Mouse (Mus musculus) spleen, postnatal 10 days (tissue): Measurements from ENCODE around the gene Wdr20.

Experiments used
- DNase-seq, 2 experiments: peaks; one replicate each; pipeline ENCODE4 v3.0.0; 2021 to 2022; ENCODE audit warnings: low spot score in 2 of 2

The Wdr20 gene

DNA sequence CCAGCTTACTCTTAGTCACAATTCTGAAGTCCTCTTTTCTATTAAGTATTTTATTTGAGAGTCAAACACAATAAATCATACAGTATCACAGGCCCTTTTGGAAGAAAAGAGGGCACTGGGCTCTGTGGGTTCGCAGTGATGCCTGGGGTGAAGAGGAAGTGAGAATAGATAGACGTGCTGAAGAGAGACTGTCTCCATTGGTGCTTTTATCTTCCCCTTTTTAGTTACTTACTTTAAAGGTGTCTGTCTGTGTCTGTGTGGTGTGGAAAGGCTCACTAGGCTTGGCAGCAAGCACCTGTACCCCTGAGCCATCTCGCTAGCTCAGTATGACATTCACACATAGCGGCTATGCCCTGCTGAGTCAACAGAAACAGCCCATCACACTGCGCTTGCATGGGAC is 40.1 kb downstream of the Wdr20 start:
- DNase-seq, result peak in 1 of 2 experiments; percentile 25

GRCm38 (mm10) chr12:110779296-110779695 is 41.6 kb downstream of the Wdr20 start:
- DNase-seq, result no peak

- no peak for DNase-seq
Observed at GRCm38 (mm10) chr12:110781181-110781580, 43.4 kb downstream of the Wdr20 start.

DNA sequence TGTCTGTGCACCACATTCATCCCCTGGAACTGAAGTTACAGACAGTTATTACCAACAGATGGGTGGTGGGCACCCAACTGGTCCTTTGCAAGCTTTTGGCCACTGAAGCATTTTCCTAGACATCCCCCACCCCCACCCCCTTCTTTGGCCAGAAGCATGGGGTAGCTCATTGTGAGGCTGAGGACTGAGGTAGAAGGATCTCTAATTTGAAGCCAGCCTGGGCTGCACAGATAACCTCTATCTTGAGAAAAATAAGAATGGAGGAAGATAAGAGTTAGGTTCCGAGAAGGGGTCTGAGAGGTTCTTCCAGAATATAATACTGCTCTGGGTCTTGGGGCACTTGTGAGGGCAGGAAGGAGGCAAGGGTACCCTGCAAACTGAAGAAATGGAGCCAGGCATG is 44.5 kb downstream of the Wdr20 start:
- DNase-seq, result no peak

DNA sequence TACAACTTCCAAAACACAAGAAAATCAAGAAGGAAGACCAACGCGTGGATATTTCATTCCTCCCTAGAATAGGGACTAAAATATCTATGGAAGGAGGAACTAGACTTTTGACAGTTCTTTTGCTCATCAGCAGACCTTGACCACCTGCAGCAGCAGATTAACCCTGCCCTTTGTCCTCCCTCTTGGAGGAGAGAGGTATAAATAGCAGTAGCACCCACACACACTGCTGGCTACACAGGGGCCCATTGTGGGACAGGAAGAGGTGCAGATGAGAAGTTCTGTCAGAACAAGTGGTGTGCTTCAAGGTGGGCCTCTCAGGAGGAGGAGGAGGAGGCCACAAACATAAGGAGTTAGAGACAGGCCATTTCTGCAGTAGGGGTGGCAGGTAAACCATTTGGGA is 46.5 kb downstream of the Wdr20 start:
- DNase-seq, result no peak

DNA sequence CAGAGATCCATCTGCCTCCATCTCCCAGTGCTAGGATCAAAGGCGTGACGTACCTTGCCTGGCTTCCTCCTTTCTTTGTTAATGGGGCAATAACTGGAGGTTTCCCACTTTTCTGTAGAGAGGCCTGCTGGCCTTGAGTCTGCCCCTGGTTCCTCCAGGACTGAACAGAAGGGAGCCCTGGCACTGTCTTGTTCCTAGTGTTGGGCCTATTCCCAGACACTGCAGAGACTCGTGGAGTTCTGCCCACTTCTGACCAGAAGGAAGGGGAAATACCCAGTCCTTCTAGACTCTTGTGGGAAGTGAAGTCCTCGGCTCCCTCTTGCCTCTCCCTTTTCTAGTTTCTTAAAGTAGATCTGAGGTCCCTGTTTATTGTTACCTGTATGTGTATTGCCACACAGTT is 48.5 kb downstream of the Wdr20 start:
- DNase-seq, result no peak

DNA sequence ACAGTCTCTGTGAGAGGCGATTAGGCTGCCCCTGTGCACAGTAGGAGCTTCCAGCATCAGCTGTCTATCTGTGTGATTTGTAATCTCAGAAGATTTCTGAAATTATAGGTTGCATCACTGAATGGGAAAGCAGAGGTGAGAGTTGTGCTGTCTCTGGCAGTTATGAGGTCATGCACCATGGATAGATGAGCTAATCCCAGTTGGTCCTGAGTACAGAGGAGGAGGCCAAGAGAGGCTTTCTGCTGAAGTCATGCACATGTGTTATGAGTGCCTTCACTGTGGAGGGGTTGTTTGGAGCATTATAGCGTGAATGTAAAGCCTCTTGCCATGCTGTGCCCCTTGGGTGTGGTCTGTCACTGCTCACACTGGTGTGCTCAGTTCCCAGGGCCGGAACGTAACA is 52.8 kb downstream of the Wdr20 start:
- no peak for DNase-seq

DNA sequence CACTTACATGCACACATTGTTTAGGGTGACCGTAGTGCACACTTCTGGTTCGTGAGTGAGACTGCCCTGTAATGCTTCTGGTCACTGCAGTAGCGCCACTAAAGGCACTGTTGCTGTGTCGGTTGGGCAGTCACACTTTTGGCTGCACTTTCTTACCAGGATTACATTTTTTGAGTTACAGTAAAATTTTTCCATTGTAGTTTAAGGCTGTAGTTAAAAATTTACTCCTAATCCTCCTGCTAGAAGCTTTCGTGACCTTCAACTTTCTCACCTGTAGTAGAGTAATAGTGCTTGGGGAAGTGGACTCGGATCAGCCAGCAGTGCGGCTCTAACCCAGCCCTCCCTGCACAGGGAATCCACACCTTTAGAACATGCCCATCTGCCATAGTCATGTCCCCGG is 53.3 kb downstream of the Wdr20 start:
- DNase-seq, result no peak

DNA sequence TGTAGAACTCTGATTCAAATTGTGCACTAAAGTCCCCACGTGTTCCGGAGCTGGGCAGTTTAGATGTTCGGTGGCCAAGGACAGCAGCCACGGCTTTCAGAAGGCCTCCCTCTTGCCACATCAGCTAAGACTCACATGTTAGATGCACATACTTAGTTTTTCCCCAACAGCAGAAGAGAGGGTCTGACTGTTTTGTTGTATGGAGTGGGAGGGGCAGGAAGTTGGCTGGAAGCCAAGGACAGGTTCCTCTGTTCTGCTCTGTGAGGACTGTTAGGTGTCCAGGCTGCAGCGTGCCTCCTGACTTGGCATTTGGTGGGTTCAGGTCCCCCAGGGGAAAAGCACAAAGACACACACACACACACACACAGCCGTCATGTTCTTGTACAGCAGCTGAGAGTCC is 57.3 kb downstream of the Wdr20 start:
- DNase-seq, result no peak

DNA sequence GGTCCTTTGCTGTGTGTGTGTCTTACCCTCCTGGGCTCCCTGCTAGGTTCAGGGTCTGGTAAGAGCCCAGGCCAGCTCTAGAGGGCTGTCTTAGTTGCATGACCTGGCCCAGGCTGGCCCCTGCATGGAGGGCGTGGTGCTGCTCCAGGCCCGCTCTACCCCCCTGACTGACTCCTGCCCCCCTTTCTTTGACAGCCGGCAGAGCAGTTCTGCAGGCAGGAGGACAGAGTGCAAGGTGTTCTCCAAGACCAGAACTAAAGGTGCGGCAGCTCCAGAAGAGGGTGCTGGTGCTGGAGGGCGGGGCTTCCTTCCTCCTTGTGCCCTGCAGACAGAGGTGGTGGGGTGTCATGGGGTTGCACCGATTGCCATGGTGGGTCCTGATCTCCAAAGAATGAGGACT is 59.0 kb downstream of the Wdr20 start:
- DNase-seq, result no peak

GRCm38 (mm10) chr12:110797202-110797601 is 59.5 kb downstream of the Wdr20 start:
- no peak for DNase-seq

DNA sequence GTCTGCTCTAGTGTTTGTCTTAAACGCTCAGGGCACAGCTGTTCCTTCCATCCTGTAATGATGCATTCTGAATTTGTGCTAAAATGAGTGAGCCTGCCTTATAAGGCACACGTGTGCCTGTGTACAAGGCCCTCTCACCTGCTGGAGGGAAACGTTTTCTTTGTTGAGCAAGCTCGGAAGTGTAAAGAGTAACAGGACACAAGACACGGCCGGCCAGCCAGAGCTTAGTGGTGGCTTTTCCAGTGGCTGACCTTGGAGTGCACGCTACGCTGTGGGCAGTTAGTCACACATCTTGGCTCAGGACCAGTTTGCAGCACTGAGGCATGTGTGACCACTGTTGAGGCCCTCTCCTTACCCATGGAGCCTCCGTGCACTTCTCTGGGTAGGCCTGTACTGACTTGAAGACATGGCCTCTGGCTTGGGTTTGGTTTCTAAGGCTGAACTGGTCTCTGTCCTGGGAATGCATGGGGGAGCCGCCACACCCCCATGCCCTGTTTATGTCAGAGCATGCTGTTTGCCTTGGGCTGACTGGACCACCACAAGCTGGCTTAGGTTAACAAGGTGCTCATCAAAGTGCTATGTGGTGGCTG is 60.2 kb downstream of the Wdr20 start:
- no peak for DNase-seq

GRCm38 (mm10) chr12:110799226-110799625 is 61.5 kb downstream of the Wdr20 start:
- no peak for DNase-seq

- DNase-seq, result no peak
Observed at GRCm38 (mm10) chr12:110801876-110802464, 64.2 kb downstream of the Wdr20 start.

DNA sequence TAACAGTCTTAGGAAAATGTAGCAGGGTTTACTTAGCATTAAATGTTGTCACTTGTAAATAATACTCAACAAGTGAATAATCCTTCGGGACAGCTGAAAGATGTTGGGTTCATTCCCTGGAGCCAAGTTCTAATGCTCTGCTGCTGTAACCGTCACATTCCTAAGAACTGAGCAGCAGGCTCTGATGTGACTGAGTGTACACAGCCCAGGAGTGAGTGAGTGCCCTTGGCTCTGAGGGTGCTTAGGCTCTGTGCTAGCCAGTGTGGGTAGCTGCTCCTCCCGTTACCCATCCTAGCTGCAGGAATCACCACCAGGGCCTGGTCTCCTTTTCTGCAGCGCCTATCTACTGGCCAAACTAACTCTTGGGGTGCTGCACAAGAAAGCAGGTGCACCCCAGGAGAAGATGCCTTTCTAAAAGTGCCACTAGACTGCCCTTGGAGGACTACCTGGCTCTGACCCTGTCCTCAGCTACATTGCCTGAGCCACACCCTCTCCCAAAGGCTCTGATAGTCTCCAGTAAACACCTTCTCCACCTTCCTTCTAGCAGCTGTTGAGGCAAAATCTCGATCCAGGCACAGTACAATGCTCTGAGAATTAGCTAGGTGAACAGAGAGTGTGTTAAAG is 65.0 kb downstream of the Wdr20 start:
- no peak for DNase-seq

DNA sequence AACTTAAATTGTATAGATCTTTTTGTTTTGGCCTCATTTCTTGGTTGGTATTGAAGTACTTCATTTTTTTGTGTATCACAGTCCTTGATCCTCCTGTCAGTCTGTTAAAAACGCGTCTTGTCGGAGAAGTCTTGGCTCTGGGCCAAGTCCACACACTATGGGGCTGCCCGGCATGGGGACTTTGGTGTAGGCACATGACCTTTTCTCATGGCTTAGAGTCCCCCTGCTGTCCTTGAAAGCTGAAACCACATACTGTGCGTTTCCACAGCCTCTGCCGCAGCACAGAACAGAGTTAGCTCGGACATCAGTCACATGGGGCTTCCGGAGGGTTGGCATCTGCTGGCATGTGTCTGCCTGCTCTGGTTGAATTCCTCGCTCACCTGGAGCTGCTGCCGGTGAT is 66.5 kb downstream of the Wdr20 start:
- no peak for DNase-seq

DNA sequence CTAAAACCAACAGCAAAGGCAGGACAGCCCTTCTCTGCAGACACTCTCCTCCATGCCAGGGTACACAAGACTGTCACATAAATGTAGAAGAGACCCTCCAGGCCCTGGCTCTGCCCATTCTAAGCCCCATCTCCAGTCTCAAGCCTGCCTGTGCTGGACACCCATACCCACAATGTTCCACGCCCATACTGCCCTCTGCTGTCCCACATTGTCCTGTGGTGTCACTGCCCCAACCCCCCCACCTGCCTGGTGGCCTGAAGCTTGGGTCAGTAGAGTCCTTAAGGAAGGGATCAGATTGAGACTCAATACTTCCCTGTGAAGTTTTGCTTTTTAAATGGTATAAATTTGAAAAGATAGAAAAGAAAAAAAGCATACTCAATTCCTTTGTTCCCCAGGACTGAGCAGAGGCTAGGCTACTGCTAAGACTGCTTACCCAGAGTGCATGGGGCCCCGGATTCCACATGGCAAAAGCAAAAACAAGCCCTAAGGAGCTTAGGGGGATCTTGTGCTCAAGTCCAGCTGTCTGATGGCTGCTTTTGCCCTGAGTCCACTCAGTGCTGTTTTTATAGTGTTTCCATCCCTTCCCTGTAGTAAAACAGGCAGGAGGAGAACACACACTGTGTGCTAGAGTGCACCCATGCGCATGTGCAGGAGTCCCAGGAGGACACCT is 68.7 kb downstream of the Wdr20 start:
- DNase-seq, result peak in 1 of 2 experiments; percentile 28

GRCm38 (mm10) chr12:110808430-110808829 is 70.7 kb downstream of the Wdr20 start:
- DNase-seq, result no peak

- DNase-seq, result no peak
Observed at GRCm38 (mm10) chr12:110808848-110809247, 71.1 kb downstream of the Wdr20 start.

- peak in 1 of 2 experiments; percentile 32 for DNase-seq
Observed at GRCm38 (mm10) chr12:110813132-110813531, 75.4 kb downstream of the Wdr20 start.

- no peak for DNase-seq
Observed at GRCm38 (mm10) chr12:110813624-110814023, 75.9 kb downstream of the Wdr20 start.

GRCm38 (mm10) chr12:110814924-110815323 is 77.2 kb downstream of the Wdr20 start:
- no peak for DNase-seq

DNA sequence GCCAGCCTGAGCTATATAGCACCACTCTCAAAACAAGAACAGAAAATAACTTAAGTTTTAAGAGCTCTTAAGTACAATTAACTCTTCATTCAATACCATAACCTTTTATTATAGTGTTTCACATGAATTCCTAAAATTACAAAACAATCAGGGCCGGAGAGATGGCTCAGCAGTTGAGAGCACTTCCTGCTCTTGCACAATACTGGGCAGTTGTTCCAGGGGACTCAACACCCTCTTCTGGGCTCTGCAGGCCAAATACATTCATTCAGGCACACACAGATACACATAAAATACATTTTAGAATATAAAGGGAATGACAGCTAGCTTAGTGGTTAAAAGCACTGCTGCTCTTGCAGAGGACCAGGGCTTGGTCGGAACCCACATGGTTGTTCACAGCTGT is 79.1 kb downstream of the Wdr20 start:
- no peak for DNase-seq
